12 mouse cellular contexts compared by ENCODE assay signal in the genomic region with DNA sequence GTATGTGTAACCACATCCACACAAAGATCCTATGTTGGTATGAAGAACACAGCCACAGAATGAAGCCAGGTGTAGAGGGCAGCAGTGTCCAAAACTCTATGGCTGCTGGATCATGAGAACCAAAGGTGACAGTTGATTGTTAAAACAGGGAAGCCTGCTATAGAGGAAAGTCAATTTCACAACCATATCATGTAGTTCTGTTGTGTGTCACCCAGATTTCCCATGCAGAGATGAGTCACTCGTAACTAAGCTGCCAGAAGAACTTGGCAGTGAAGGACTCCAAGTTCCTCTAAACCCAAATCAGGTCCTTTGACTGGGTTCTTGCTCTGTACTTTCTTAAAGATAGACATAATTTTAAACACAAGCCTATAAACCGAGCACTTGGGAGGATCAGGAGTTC. TPM values are rescaled to one million over a fixed set of nuclear protein-coding genes. Genes with fewer than 3 reads are reported as not detected.
DNase-seq lines count a peak whose midpoint lies in the region; TF ChIP-seq lines count a peak whose summit lies in the region.
"Had no signal": no experiment of that assay in that cellular context is flagged by ENCODE, and none has a peak within 500 bp of the region (broad histone marks: within the 10 kb centered on the region; RNA-seq: fewer than 3 reads in every experiment).

No protein-coding gene starts in this region.

- TF ChIP-seq POLR2A in thymus, adult 2 months (IDR thresholded peaks at IDR 0.05; ENCODE audit: control insufficient read depth, extremely low read depth, insufficient read depth, low read length, poor library complexity) = no peak

- TF ChIP-seq CTCF in gastrocnemius, adult 2 months (IDR thresholded peaks at IDR 0.05) = no peak
- TF ChIP-seq CTCF in thymus, adult 2 months (IDR thresholded peaks at IDR 0.05; ENCODE audit: borderline replicate concordance, control insufficient read depth, extremely low read depth, insufficient read depth, low read length, poor library complexity) = no peak

- intact Hi-C loops in gastrocnemius, adult 2 months (cut with DNase I) = no loop called here
- intact Hi-C loops in gastrocnemius, postnatal 14 days (cut with DNase I; ENCODE audit: low total_unique reads) = no loop called here

- no peaks in the 10 kb centered on the region for H3K36me3 ChIP-seq in thymus, adult 2 months (ENCODE audit: control insufficient read depth, insufficient read depth, low read length)
- H3K36me3 ChIP-seq: hindbrain, embryonic 15.5 days; midbrain, embryonic 10.5 days; neural tube, embryonic 15.5 days had no signal

- no peaks in the 10 kb centered on the region for H3K4me1 ChIP-seq in thymus, adult 2 months (replicated peaks; ENCODE audit: control insufficient read depth, insufficient read depth, low read length)
- H3K4me1 ChIP-seq: hindbrain, embryonic 15.5 days; midbrain, embryonic 10.5 days had no signal

- peak; percentile 28 for DNase-seq in gastrocnemius, adult 2 months
- DNase-seq in gastrocnemius, postnatal 14 days = no peak
- DNase-seq in urinary bladder, postnatal 14 days (ENCODE audit: low spot score) = peak; percentile 21
- no peak for DNase-seq in urinary bladder, postnatal 4 days (ENCODE audit: low spot score in 2 of 2)
- DNase-seq in lung, postnatal 10 days = peak; percentile 31
- DNase-seq in kidney, adult 11 months = no peak
- no peak for DNase-seq in thymus, adult 2 months
- no peak for DNase-seq in ovary, adult 18-20 months (ENCODE audit: low spot score)
- DNase-seq: kidney, postnatal 36 days had no signal

- peak overlapping the region; percentile 46 for H3K27ac ChIP-seq in gastrocnemius, adult 2 months
- no peak overlapping the region for H3K27ac ChIP-seq in thymus, adult 2 months (ENCODE audit: control insufficient read depth, insufficient read depth, low read length)
- H3K27ac ChIP-seq: hindbrain, embryonic 15.5 days; midbrain, embryonic 10.5 days; neural tube, embryonic 15.5 days had no signal

- H3K27me3 ChIP-seq in thymus, adult 2 months (ENCODE audit: control insufficient read depth, insufficient read depth, low read length) = no peaks in the 10 kb centered on the region
- H3K27me3 ChIP-seq: hindbrain, embryonic 15.5 days; neural tube, embryonic 15.5 days had no signal

- H3K4me3 ChIP-seq in gastrocnemius, adult 2 months = no peak overlapping the region
- no peak overlapping the region for H3K4me3 ChIP-seq in thymus, adult 2 months (ENCODE audit: control insufficient read depth, insufficient read depth, low read length)
- H3K4me3 ChIP-seq: hindbrain, embryonic 15.5 days; midbrain, embryonic 10.5 days; neural tube, embryonic 15.5 days had no signal

- WGBS in thymus, adult 2 months = 79% methylated on average over 2 of the region's 2 CpGs

RNA-seq across cellular contexts. Expression of a gene that starts 38.6 kb away (rescaled TPM):
- 1 to 10 TPM; 5.5 to 6.3 TPM for total RNA-seq in gastrocnemius, adult 2 months (2021)
- 10 to 100 TPM; 10.5 to 12.8 TPM for total RNA-seq in gastrocnemius, postnatal 14 days (2021)
- 5.2 and 5.3 TPM in 2 replicates for polyA plus RNA-seq in thymus, adult 2 months (2012; rRNA removed)

Comparison
In these comparisons a context has a peak if more than half of its experiments do, and no peak if none do; other contexts are left out.
1. DNase-seq: peak in gastrocnemius, adult 2 months (single experiment), urinary bladder, postnatal 14 days (single experiment) and lung, postnatal 10 days (single experiment); none in gastrocnemius, postnatal 14 days (single experiment), urinary bladder, postnatal 4 days (0 of 2), kidney, adult 11 months (single experiment), thymus, adult 2 months (single experiment) and ovary, adult 18-20 months (single experiment).